Mouse (Mus musculus) cerebellum, adult 2 months (tissue): ENCODE measurements around the gene Bik.

Source experiments
- CTCF ChIP-seq: fragments of 200-500 bp; IDR thresholded peaks from 2 replicates; pipeline ENCODE4 v1.5.1; 2011; ENCODE audit warnings: low read depth, mild to moderate bottlenecking, control low read depth, low read length, moderate library complexity, borderline replicate concordance; ENCODE audit not compliant: insufficient read depth
- POLR2A ChIP-seq: fragments of 200-500 bp; IDR thresholded peaks from 2 replicates; pipeline ENCODE4 v1.6.1; 2011; ENCODE audit warnings: low read length, control low read depth, borderline replicate concordance; ENCODE audit not compliant: insufficient read depth

DNA sequence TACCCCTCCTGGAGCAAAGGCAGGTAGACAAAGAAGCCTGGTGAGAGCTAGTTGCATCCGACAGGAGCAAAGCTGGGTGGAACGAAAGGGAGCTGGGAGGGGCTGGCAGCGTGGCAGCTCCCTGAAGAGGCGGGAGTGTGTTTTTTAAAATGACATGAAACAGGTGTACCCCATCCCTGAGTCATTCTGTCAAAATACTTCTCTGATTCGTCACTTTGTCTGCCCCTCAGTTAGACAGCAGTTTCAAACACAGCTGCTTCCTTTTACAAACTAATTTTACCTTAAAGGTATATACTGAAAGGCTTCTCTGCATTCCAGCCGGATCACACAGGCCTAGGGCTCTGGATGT lies 32.1 kb upstream of the Bik start:
- TF ChIP-seq CTCF (no peak), POLR2A (no peak)
